Mouse (Mus musculus): ENCODE measurements at regions not wholly inside any gene's neighbourhood (a gene's known extent, or its start where the extent isn't known, plus 50 kb on each side); places are given as distances from the start of the nearest gene placed in this dataset.
"Not testable (repeated sequence)": the region's sequence is repeated elsewhere in the genome, so short reads cannot be mapped to it uniquely, and the experiment has no call there.

DNA sequence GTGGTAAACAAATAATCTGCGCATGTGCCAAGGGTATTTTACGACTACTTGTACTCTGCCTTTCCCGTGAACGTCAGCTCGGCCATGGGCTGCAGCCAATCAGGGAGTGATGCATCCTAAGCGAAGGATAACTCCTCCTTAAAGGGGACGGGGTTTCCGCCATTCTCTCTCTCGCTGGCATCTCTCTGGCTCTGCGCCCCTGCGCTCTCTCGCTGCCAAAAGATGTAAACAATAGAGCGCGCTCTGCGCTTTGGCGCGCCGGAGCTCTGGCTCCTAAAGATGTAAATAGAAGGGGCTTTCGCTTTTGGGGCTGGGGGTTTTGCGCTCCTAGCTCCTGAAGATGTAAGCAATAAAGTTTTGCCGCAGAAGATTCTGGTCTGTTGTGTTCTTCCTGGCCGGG, 173.6 kb downstream of the Dio2 start:
- not testable (repeated sequence) for H3K4me1 ChIP-seq; H3K36me3 ChIP-seq; H3K27me3 ChIP-seq; H3K27ac ChIP-seq; H3K9ac ChIP-seq; H3K4me2 ChIP-seq; H3K4me3 ChIP-seq (replicated peaks); ATAC-seq (replicated peaks; ENCODE audit: low FRiP score); H3K9me3 ChIP-seq (replicated peaks)
- WGBS = 84% methylated on average over 19 of the region's 22 CpGs

DNA sequence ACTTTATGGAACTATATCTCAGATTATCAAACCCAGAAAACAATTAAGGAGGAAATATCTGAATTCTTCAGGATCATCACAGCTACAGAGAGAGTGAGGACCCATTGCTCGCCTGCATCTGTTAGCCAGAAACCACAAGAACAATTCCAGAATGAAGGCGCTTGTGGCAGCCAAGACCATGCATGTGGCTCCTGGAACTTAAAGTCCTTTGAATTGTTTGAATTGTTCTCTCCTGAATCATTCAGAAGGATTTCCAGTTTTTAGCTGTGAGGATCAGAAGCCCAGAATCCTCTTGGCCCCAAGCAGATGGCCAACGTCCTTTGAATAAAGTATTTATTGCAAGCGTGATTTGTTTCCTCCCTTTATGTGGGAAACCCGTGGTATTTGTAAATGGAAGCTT, 195.9 kb downstream of the Dio2 start:
- Histone ChIP-seq H3K9ac (no peak overlapping the region), H3K4me3 (replicated peaks) (no peak overlapping the region), H3K4me2 (no peak overlapping the region), H3K27me3 (no peaks in the 10 kb centered on the region), H3K4me1 (no peaks in the 10 kb centered on the region), H3K36me3 (no peaks in the 10 kb centered on the region), H3K27ac (no peak overlapping the region), H3K9me3 (replicated peaks) (no peaks in the 10 kb centered on the region)
- no peak for ATAC-seq (replicated peaks; ENCODE audit: low FRiP score)
- 82% methylated on average over 5 of the region's 5 CpGs for WGBS

All from kidney, embryonic 15.5 days (tissue).